Mouse (Mus musculus) neural tube, embryonic 10.5 days (tissue): ENCODE measurements around the gene 1700014D04Rik.
A peak's percentile ranks its signal among the peaks of the same experiment; 100 is the strongest.
"Not testable (repeated sequence)": the region's sequence is repeated elsewhere in the genome, so short reads cannot be mapped to it uniquely, and the experiment has no call there.

Source experiments
- DNase-seq: peaks from one replicate; pipeline ENCODE4 v3.0.0-alpha.2; 2017; ENCODE audit warnings: low spot score; ENCODE audit errors: extremely low spot score

1700014D04Rik gene

DNA sequence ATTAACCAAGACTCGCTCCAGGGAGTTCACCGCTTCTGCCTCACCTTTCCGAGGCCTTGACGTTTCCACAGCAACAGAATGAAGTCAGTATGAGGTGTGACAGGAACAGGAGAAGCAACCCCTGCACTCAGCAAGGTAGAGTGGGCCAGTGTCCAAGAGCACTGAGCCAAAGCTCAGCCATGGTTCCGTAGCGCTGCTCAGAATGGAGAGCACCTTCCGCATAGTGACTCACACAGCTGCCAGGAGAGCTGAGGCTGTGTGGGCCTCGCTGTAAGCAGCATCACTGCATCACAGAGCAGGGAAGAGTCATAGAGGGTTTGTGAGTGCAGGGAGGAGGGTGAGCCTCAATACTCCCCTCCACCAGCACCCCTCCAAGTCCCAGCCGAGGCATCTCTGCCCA lies at the start of gene 1700014D04Rik:
Gene 1700014D04Rik, minus strand, starts transcription at position 42 of the 400 bp plus-strand sequence.
- DNase-seq = no peak

GRCm38 (mm10) chr13:59795807-59796465 lies 49.4 kb upstream of the 1700014D04Rik start:
- no peak for DNase-seq

GRCm38 (mm10) chr13:59794786-59795185 lies 48.2 kb upstream of the 1700014D04Rik start:
- no peak for DNase-seq

GRCm38 (mm10) chr13:59782145-59782544 lies 35.6 kb upstream of the 1700014D04Rik start, which contains the start of gene Gm49354:
TSS of gene Gm49354 (minus strand) at chr13:59782245.
- DNase-seq = no peak

- DNase-seq = not testable (repeated sequence)
Observed at GRCm38 (mm10) chr13:59779744-59780264, 33.3 kb upstream of the 1700014D04Rik start.

DNA sequence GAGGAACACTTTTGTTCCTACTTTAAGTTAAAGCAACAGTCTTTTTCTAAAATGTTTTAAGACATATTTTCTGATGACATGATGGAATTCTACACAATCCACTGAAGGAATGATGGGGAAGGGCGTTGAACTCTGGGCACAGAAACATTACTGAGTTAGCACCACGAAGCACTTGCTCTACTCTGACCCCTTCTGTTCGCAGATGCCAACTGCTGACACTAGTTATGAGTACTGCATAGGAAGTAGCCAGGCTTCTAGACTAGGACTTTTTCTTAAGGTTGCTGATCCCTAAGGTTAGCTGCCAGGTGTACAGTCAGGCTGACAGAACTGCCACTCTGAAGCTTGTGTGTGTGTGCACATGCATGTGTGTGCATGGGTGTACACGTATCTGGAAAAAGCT lies 32.7 kb upstream of the 1700014D04Rik start:
- no peak for DNase-seq

DNA sequence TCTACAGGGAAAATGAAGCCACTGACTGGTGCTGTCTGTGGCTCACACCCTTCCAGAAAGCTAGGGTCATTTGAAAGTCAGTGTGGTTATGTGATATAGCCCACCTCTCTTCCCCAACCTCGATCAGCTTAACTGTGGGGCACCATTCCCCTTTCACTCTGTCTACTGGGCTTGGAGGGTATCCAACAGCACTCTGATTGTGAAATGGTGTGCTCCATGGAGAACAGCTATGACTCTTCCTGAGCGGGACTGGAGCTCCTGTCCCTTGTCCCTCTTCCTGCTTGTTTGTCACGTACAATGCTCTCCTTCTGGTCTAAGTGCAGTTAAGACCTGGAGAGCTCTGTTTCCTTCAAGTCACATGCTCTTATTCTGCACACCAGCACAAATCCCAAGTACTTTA lies 28.6 kb upstream of the 1700014D04Rik start:
- DNase-seq = no peak

GRCm38 (mm10) chr13:59771257-59771656 lies 24.7 kb upstream of the 1700014D04Rik start:
- DNase-seq = no peak

DNA sequence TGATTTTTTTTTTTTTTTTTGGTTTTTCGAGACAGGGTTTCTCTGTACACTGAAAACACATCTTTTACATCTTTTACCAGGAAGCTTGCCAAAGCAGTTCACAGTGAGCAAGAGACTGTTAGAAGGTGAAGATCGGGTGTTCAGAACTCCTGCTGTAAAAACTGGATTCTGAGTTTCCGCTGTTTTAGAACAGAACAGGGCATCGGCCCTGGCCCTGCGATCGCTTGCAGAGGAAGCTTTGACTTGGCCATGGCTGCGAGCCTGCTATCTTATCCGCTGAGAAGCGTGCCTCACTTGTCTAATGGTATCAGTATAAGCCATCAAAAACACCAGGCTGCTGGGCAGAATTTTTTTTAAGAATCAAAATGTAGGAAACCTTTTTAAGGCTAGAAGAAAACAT lies 24.3 kb upstream of the 1700014D04Rik start:
- no peak for DNase-seq

DNA sequence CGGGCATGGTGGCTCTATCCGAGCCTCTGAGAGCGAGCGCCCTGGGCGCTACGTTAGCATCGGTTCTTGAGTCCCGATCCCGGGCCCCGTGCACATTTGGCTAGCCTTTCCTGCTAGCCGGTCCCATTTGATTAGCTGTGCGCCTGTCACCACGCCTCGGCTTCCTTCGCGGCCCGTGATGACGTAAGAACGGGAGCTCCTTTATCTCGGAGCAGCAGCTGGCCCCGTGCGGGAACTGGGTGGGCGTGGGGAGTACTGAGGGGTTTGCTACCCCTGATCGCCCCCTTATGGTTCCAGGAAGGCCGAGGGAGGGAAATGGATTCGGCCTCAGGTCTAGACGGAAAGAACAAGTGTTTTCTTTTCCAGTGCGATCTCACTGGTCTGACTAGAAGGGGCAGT lies 23.6 kb upstream of the 1700014D04Rik start:
- peak; percentile 87 for DNase-seq

DNA sequence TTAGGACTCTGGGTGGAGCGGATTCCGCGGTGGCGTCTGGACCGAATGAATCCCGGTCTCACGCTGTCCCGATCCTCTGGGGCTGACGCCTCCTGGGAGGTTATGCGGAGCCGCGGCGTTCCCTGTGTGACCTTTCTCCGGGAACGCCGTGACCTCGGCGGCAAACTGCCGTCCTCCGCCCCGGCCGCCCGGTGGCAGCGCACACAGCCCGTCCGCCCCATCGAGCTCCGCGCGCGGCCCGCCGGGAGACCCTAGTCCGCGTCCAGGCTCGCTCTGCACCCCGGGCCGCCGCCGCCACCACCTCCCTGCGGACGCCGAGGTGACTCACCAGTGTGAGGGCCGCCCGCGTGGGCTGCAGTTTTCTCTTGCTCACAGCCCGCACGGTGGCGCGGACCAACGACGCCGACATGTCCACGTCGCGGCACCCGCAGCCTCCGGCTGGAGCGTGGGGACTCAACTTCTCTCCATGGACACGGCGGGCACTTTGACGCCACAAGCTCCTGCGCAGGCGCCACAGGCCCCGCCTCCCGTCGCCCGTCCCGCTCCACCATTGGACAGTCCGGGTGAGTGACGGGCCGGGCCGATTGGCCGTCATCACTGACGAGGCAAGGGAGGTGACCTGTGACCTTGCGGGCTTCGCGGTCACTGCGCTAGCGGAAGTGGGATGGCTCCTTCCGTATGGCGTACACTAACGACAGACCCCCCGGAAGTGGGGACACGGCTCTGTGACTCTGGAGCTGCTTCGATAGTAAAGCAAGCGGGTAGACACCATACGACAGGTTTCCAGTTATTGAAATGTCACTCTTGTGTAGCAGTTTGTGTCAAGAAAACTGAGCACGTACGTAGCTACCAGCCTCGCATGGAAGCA lies 23.0 kb upstream of the 1700014D04Rik start, which contains the start of gene Isca1:
Gene Isca1, minus strand, starts transcription at position 515 of the 868 bp plus-strand sequence.
- peak; percentile 100 for DNase-seq

- DNase-seq = no peak
Observed at GRCm38 (mm10) chr13:59768531-59768930, 22.0 kb upstream of the 1700014D04Rik start.

GRCm38 (mm10) chr13:59766786-59767515 lies 20.4 kb upstream of the 1700014D04Rik start:
- DNase-seq = no peak

- DNase-seq = no peak
Observed at GRCm38 (mm10) chr13:59762791-59763190, 16.2 kb upstream of the 1700014D04Rik start.

DNA sequence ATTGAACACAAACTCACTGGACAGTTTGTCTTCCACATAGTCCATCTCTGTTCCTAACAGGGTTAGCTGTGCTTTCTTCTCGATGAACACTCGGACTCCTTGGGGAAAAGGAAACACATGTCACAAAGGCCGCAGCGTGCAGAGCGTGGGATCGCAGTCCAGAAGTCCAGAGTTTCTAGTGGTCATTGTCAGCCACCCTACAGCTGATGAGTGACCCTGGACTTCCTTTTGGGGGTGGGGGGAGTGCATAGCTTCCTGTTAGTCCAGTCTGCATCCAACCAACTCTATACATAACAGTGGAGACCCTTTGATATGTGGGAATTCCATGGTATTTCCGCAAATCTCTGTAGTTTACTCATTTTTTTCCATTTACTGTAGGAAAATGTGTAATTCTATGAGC lies 10.4 kb upstream of the 1700014D04Rik start:
- no peak for DNase-seq

DNA sequence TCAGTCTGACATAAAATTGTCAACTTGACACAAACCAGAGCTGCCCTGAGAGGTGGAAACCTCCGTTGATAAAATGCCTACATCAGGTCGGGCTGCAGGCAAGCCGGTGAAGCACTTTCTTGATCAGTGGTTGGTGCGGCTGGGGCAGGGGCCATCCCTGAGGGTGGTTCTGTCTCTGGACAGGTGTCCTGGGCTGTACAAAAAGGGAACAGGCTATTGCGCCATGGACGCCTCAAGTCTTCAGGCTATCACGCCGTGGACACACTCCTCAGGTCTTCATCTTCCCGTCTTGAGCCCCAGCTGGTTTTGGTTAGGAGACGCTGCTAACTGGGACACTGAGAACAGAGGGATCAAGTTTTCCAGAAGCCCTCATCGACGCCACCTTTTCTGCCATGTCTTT lies 3.8 kb upstream of the 1700014D04Rik start:
- DNase-seq = no peak

DNA sequence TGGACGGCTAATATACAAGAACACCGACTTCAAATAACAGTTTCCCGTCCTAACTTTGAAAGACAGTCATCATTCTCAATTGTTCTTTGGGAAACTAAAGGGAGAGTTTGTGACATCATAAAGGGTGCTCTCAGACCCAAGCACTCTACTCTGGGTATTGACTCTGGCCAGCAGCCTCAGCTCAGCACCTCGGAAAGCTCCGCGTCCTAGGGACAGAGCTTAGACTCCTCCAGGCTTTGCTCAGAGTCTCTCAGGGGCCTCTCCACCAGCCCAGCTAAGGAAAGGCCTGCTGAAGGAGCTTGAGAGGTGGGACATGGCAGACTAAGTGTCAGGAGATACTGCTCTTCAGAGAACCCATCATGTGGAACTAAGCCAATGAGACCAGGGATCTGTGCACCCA lies 388 bp downstream of the 1700014D04Rik start:
- no peak for DNase-seq

DNA sequence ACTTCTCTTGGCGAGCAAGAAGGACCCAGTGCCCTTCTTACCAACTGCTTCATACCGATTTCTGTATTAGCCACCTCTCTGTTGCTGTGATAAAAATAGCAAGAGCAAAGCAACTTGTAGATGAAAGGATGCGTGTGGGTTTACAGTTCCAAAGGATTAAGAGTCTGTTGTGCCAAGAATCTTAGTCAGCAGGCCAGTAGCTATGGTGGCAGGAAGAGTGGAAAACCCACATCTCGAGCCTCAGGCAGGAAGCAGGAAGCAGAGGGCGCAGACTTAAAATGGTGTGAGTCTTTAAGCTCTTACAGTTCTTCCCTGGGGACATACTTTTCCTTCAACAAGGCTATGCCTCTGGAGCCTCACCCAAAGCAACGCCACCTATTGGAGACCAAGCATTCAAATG lies 1.1 kb downstream of the 1700014D04Rik start:
- no peak for DNase-seq

- no peak for DNase-seq
Observed at GRCm38 (mm10) chr13:59741697-59742096, 4.9 kb downstream of the 1700014D04Rik start.

- DNase-seq = no peak
Observed at GRCm38 (mm10) chr13:59741096-59741495, 5.5 kb downstream of the 1700014D04Rik start.

- DNase-seq = no peak
Observed at GRCm38 (mm10) chr13:59739397-59739796, 7.2 kb downstream of the 1700014D04Rik start.
